Mouse (Mus musculus) intestine, embryonic 14.5 days (tissue): ENCODE measurements at regions not wholly inside any gene's neighbourhood (a gene's known extent, or its start where the extent isn't known, plus 50 kb on each side); places are given as distances from the start of the nearest gene placed in this dataset.

ENCODE experiments used
- ATAC-seq: fragments of 200-750 bp; cut with Nextera tagmentation; replicated peaks from 2 replicates; pipeline ENCODE4 v1.8.0; 2017; ENCODE audit warnings: low read depth, moderate number of reproducible peaks, moderate TSS enrichment, moderate library complexity; ENCODE audit not compliant: low FRiP score, low TSS enrichment
- DNase-seq: peaks from one replicate; pipeline ENCODE4 v3.0.0-alpha.2; 2018; ENCODE audit warnings: low spot score
- H3K27ac ChIP-seq: fragments of 300-500 bp; sonication (generic); 2 replicates; pipeline ENCODE4 v1.5.1; 2014; ENCODE audit warnings: low read depth, mild to moderate bottlenecking, control low read depth
- H3K27me3 ChIP-seq: fragments of 300-500 bp; sonication (generic); replicated peaks from 2 replicates; pipeline ENCODE4 v1.6.1; 2014; ENCODE audit warnings: low read length, control low read depth; ENCODE audit not compliant: control insufficient read depth, insufficient read depth
- H3K36me3 ChIP-seq: fragments of 300-500 bp; sonication (generic); 2 replicates; pipeline ENCODE4 v1.6.1; 2014; ENCODE audit warnings: low read length, control low read depth; ENCODE audit not compliant: control insufficient read depth, insufficient read depth
- H3K4me1 ChIP-seq: fragments of 300-500 bp; sonication (generic); replicated peaks from 2 replicates; pipeline ENCODE4 v1.6.1; 2014; ENCODE audit warnings: low read length, control low read depth, mixed read lengths; ENCODE audit not compliant: control insufficient read depth, insufficient read depth
- H3K4me2 ChIP-seq: fragments of 300-500 bp; sonication (generic); 2 replicates; pipeline ENCODE4 v1.6.1; 2014; ENCODE audit warnings: low read length
- H3K4me3 ChIP-seq: fragments of 300-500 bp; sonication (generic); 2 replicates; pipeline ENCODE4 v1.5.1; 2014; ENCODE audit warnings: low read depth, low read length, control low read depth, mixed read lengths
- H3K9ac ChIP-seq: fragments of 300-500 bp; sonication (generic); 2 replicates; pipeline ENCODE4 v1.6.1; 2014; ENCODE audit warnings: mild to moderate bottlenecking, low read length
- H3K9me3 ChIP-seq: fragments of 300-500 bp; sonication (generic); 2 replicates; pipeline ENCODE4 v1.6.1; 2016; ENCODE audit warnings: low read length, control low read depth; ENCODE audit not compliant: control insufficient read depth
- WGBS: fragments of 180-500 bp; shearing (Covaris S2); extraction: QIAGEN DNeasy Blood & Tissue Kit; methylation state at CpG from one replicate; pipeline ENCODE4 v1.1.7; 2014; 5-methylcytosine and 5-hydroxymethylcytosine counted together

- Histone ChIP-seq H3K4me1 (no peaks in the 10 kb centered on the region), H3K9me3 (no peaks in the 10 kb centered on the region), H3K9ac (no peak overlapping the region), H3K4me3 (no peak overlapping the region), H3K27me3 (no peaks in the 10 kb centered on the region), H3K36me3 (no peaks in the 10 kb centered on the region), H3K27ac (no peak overlapping the region), H3K4me2 (no peak overlapping the region)
- no peak for DNase-seq
- 94% methylated on average over 2 of the region's 2 CpGs for WGBS
- no peak for ATAC-seq
These were observed 135.8 kb downstream of the Gm12728 start for GRCm38 (mm10) chr4:105925506-105925905.

GRCm38 (mm10) chr4:105929658-105930057 is 140.0 kb downstream of the Gm12728 start:
- H3K9ac ChIP-seq, result no peak overlapping the region
- no peaks in the 10 kb centered on the region for H3K4me1 ChIP-seq
- H3K9me3 ChIP-seq, result no peaks in the 10 kb centered on the region
- H3K4me2 ChIP-seq, result no peak overlapping the region
- H3K27ac ChIP-seq, result no peak overlapping the region
- no peaks in the 10 kb centered on the region for H3K36me3 ChIP-seq
- 94% methylated on average over 10 of the region's 10 CpGs for WGBS
- ATAC-seq (no peak), DNase-seq (no peak)
- no peak overlapping the region for H3K4me3 ChIP-seq
- H3K27me3 ChIP-seq, result no peaks in the 10 kb centered on the region

GRCm38 (mm10) chr4:105934971-105935370 is 145.3 kb downstream of the Gm12728 start:
- no peaks in the 10 kb centered on the region for H3K4me1 ChIP-seq
- H3K9me3 ChIP-seq, result no peaks in the 10 kb centered on the region
- H3K9ac ChIP-seq, result no peak overlapping the region
- ATAC-seq, result no peak
- no peak overlapping the region for H3K4me2 ChIP-seq
- no peaks in the 10 kb centered on the region for H3K36me3 ChIP-seq
- no peak overlapping the region for H3K27ac ChIP-seq
- 76% methylated on average over 4 of the region's 4 CpGs for WGBS
- H3K4me3 ChIP-seq, result no peak overlapping the region
- DNase-seq, result no peak
- H3K27me3 ChIP-seq, result no peaks in the 10 kb centered on the region

GRCm38 (mm10) chr4:105936755-105937514 is 147.3 kb downstream of the Gm12728 start:
- WGBS, result 90% methylated on average over 7 of the region's 7 CpGs
- DNase-seq (no peak), ATAC-seq (no peak)
- Histone ChIP-seq H3K4me3 (no peak overlapping the region), H3K27ac (no peak overlapping the region), H3K4me1 (no peaks in the 10 kb centered on the region), H3K27me3 (no peaks in the 10 kb centered on the region), H3K9me3 (no peaks in the 10 kb centered on the region), H3K36me3 (no peaks in the 10 kb centered on the region), H3K4me2 (no peak overlapping the region), H3K9ac (no peak overlapping the region)

- Histone ChIP-seq H3K4me2 (no peak overlapping the region), H3K27ac (no peak overlapping the region), H3K9ac (no peak overlapping the region), H3K9me3 (no peaks in the 10 kb centered on the region), H3K27me3 (no peaks in the 10 kb centered on the region), H3K36me3 (no peaks in the 10 kb centered on the region), H3K4me1 (no peaks in the 10 kb centered on the region), H3K4me3 (no peak overlapping the region)
- 84% methylated on average over 6 of the region's 6 CpGs for WGBS
- ATAC-seq, result no peak
- no peak for DNase-seq
These were observed 147.9 kb downstream of the Gm12728 start for GRCm38 (mm10) chr4:105937587-105937986.

- no peak overlapping the region for H3K27ac ChIP-seq
- ATAC-seq, result no peak
- H3K4me3 ChIP-seq, result no peak overlapping the region
- H3K4me2 ChIP-seq, result no peak overlapping the region
- no peaks in the 10 kb centered on the region for H3K27me3 ChIP-seq
- DNase-seq, result no peak
- H3K9me3 ChIP-seq, result no peaks in the 10 kb centered on the region
- H3K36me3 ChIP-seq, result no peaks in the 10 kb centered on the region
- 0 out of 2 replicates have a peak, but pooled peaks cover under 1% of the 10 kb centered on the region for H3K4me1 ChIP-seq
- 91% methylated on average over 11 of the region's 11 CpGs for WGBS
- H3K9ac ChIP-seq, result no peak overlapping the region
These were observed 149.2 kb downstream of the Gm12728 start for GRCm38 (mm10) chr4:105938886-105939285.

- DNase-seq (no peak), ATAC-seq (no peak)
- H3K9me3 ChIP-seq, result no peaks in the 10 kb centered on the region
- H3K9ac ChIP-seq, result no peak overlapping the region
- no peak overlapping the region for H3K4me3 ChIP-seq
- H3K27me3 ChIP-seq, result no peaks in the 10 kb centered on the region
- H3K27ac ChIP-seq, result no peak overlapping the region
- 0 out of 2 replicates have a peak, but pooled peaks cover 3% of the 10 kb centered on the region for H3K4me1 ChIP-seq
- H3K36me3 ChIP-seq, result no peaks in the 10 kb centered on the region
- no peak overlapping the region for H3K4me2 ChIP-seq
- WGBS, result 69% methylated on average over 11 of the region's 11 CpGs
These were observed 150.0 kb downstream of the Gm12728 start for GRCm38 (mm10) chr4:105939636-105940199.

- Histone ChIP-seq H3K9ac (no peak overlapping the region), H3K4me2 (no peak overlapping the region), H3K4me3 (no peak overlapping the region), H3K4me1 (0 out of 2 replicates have a peak, but pooled peaks cover 3% of the 10 kb centered on the region), H3K36me3 (no peaks in the 10 kb centered on the region), H3K27ac (no peak overlapping the region), H3K27me3 (no peaks in the 10 kb centered on the region), H3K9me3 (no peaks in the 10 kb centered on the region)
- ATAC-seq (no peak), DNase-seq (no peak)
- 88% methylated on average over 7 of the region's 7 CpGs for WGBS
These were observed 151.2 kb downstream of the Gm12728 start for GRCm38 (mm10) chr4:105940891-105941290.

- Histone ChIP-seq H3K4me3 (no peak overlapping the region), H3K27me3 (no peaks in the 10 kb centered on the region), H3K9me3 (no peaks in the 10 kb centered on the region), H3K27ac (no peak overlapping the region), H3K4me1 (0 out of 2 replicates have a peak, but pooled peaks cover 3% of the 10 kb centered on the region), H3K4me2 (no peak overlapping the region), H3K36me3 (no peaks in the 10 kb centered on the region), H3K9ac (no peak overlapping the region)
- ATAC-seq (no peak), DNase-seq (peak; percentile 71)
- WGBS, result 54% methylated on average over 7 of the region's 7 CpGs
These were observed 152.1 kb downstream of the Gm12728 start for GRCm38 (mm10) chr4:105941785-105942184.
